In the genomic region with DNA sequence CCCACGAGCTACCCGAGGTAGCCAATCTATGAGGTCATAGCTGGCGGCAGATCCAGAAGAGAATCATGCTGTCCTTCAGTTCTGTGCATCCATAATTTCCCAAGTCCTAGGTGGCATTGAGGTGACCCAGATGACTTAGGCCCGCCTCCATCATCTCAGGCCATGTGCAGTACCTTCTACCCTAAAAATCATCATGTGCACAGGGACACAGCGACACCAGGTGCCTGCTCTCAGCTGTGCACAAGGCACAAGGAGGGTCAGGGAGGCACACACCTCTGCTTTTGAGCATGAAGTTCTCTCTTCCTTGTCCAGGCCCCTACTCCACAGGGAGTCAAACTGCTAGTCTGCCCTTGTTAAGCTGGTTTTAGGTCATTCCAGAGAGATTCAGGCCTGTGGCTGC, we compare ENCODE assay signal across 10 mouse cellular contexts. TPM values are rescaled to one million over a fixed set of nuclear protein-coding genes. Genes with fewer than 3 reads are reported as not detected.
DNase-seq lines count a peak whose midpoint lies in the region; ATAC-seq and TF ChIP-seq lines count a peak whose summit lies in the region.
"Had no signal": no experiment of that assay in that cellular context is flagged by ENCODE, and none has a peak within 500 bp of the region (broad histone marks: within the 10 kb centered on the region; RNA-seq: fewer than 3 reads in every experiment).

No protein-coding gene starts in this region.

- TF ChIP-seq EP300 in heart, adult 2 months (IDR thresholded peaks at IDR 0.05; ENCODE audit: insufficient read depth, low read depth, low read length): 0 out of 2 replicates have a peak, but pooled peaks have one; percentile 29

- no peak overlapping the region for H3K27ac ChIP-seq in heart, adult 2 months
- H3K27ac ChIP-seq in embryonic facial prominence, embryonic 10.5 days (replicated peaks): 0 out of 2 replicates have a peak overlapping the region, but pooled peaks have one; percentile 40
- no peak overlapping the region for H3K27ac ChIP-seq in midbrain, postnatal 0 days (ENCODE audit: low read depth, low read length)
- H3K27ac ChIP-seq: liver, embryonic 13.5 days had no signal

- no peak for DNase-seq in heart, adult 2 months
- no peak for DNase-seq in heart, postnatal 14 days
- no peak for DNase-seq in lung, adult 2 months
- DNase-seq in lung, postnatal 10 days: no peak
- DNase-seq in embryonic facial prominence, embryonic 10.5 days (ENCODE audit: low spot score): no peak
- DNase-seq in midbrain, postnatal 0 days (ENCODE audit: low spot score): no peak
- no peak for DNase-seq in frontal cortex, postnatal 25 days (ENCODE audit: low spot score in 2 of 2)
- DNase-seq in spleen, adult 18-20 months: no peak
- DNase-seq: gastrocnemius, postnatal 10 days; liver, embryonic 13.5 days had no signal

- H3K9me3 ChIP-seq in embryonic facial prominence, embryonic 10.5 days: no peaks in the 10 kb centered on the region
- H3K9me3 ChIP-seq in midbrain, postnatal 0 days (ENCODE audit: low read length): no peaks in the 10 kb centered on the region
- H3K9me3 ChIP-seq: liver, embryonic 13.5 days had no signal

- no peak overlapping the region for H3K9ac ChIP-seq in heart, adult 2 months (ENCODE audit: low read depth, low read length)
- H3K9ac ChIP-seq in midbrain, postnatal 0 days (replicated peaks; ENCODE audit: low read length, poor library complexity, severe bottlenecking): no peak overlapping the region
- H3K9ac ChIP-seq: liver, embryonic 13.5 days had no signal

- peak overlapping the region; percentile 39; the same call in 1 of the 2 replicates for H3K4me2 ChIP-seq in midbrain, postnatal 0 days (ENCODE audit: low read depth, low read length, poor library complexity, severe bottlenecking)

- peak; percentile 29 for TF ChIP-seq CTCF in heart, adult 2 months (IDR thresholded peaks at IDR 0.05)
- peak; percentile 48; the same call in 1 of the 2 replicates for TF ChIP-seq CTCF in lung, adult 2 months (IDR thresholded peaks at IDR 0.05; ENCODE audit: insufficient read depth, low read length)
- TF ChIP-seq CTCF in midbrain, postnatal 0 days (IDR thresholded peaks at IDR 0.05): peak; percentile 45; the same call in 1 of the 2 replicates

- H3K4me1 ChIP-seq in heart, adult 2 months (ENCODE audit: control insufficient read depth, insufficient read depth, low read length): no peaks in the 10 kb centered on the region
- no peaks in the 10 kb centered on the region for H3K4me1 ChIP-seq in lung, adult 2 months (ENCODE audit: control insufficient read depth, insufficient read depth, low read length)
- H3K4me1 ChIP-seq in embryonic facial prominence, embryonic 10.5 days: peaks cover 15% of the 10 kb centered on the region
- H3K4me1 ChIP-seq in midbrain, postnatal 0 days (ENCODE audit: insufficient read depth, low read length): no peaks in the 10 kb centered on the region
- H3K4me1 ChIP-seq: liver, embryonic 13.5 days had no signal

- no peak overlapping the region for H3K4me3 ChIP-seq in heart, adult 2 months
- H3K4me3 ChIP-seq in lung, adult 2 months (replicated peaks; ENCODE audit: extremely low read depth, low read depth, low read length): no peak overlapping the region
- H3K4me3 ChIP-seq in embryonic facial prominence, embryonic 10.5 days: peak overlapping the region; percentile 51
- H3K4me3 ChIP-seq in midbrain, postnatal 0 days (ENCODE audit: low read depth, low read length): no peak overlapping the region

- H3K27me3 ChIP-seq in heart, adult 2 months (ENCODE audit: control insufficient read depth, insufficient read depth, low read length): no peaks in the 10 kb centered on the region
- no peaks in the 10 kb centered on the region for H3K27me3 ChIP-seq in embryonic facial prominence, embryonic 10.5 days (replicated peaks; ENCODE audit: low read depth, poor library complexity, severe bottlenecking)
- no peaks in the 10 kb centered on the region for H3K27me3 ChIP-seq in midbrain, postnatal 0 days (ENCODE audit: insufficient read depth, low read length)
- H3K27me3 ChIP-seq: liver, embryonic 13.5 days had no signal

- 72% methylated on average over 5 of the region's 5 CpGs for WGBS in heart, adult 2 months
- WGBS in lung, adult 2 months: 72% methylated on average over 5 of the region's 5 CpGs
- 85% methylated on average over 5 of the region's 5 CpGs for WGBS in embryonic facial prominence, embryonic 10.5 days
- WGBS in midbrain, postnatal 0 days: 85% methylated on average over 5 of the region's 5 CpGs

- ATAC-seq in midbrain, postnatal 0 days (ENCODE audit: low FRiP score): peak; percentile 27; the same call in 1 of the 2 replicates

- no peaks in the 10 kb centered on the region for H3K79me2 ChIP-seq in heart, adult 2 months (replicated peaks; ENCODE audit: control insufficient read depth, insufficient read depth, low read length)

- intact Hi-C loops in heart, adult 2 months (cut with DNase I): no loop called here
- intact Hi-C loops in heart, postnatal 14 days (cut with DNase I): loop anchor here (10.0 kb wide), 1 partner anchor 249 kb away; no protein-coding TSS in a partner anchor

- TF ChIP-seq POLR2A in heart, adult 2 months (IDR thresholded peaks at IDR 0.05; ENCODE audit: insufficient read depth, low read depth, low read length): no peak
- no peak for TF ChIP-seq POLR2A in lung, adult 2 months (IDR thresholded peaks at IDR 0.05; ENCODE audit: borderline replicate concordance, extremely low read depth, low read depth, low read length)

- no peaks in the 10 kb centered on the region for H3K36me3 ChIP-seq in heart, adult 2 months (ENCODE audit: control insufficient read depth, insufficient read depth, low read length)
- 0 out of 2 replicates have a peak, but pooled peaks cover 3% of the 10 kb centered on the region for H3K36me3 ChIP-seq in embryonic facial prominence, embryonic 10.5 days (replicated peaks)
- peaks cover 3% of the 10 kb centered on the region; the same call in 1 of the 2 replicates for H3K36me3 ChIP-seq in midbrain, postnatal 0 days (ENCODE audit: insufficient read depth, low read length)
- H3K36me3 ChIP-seq: liver, embryonic 13.5 days had no signal

RNA-seq across cellular contexts. Expression of a gene that starts 19.0 kb away (rescaled TPM):
- total RNA-seq in heart, adult 2 months (2021): not detected
- not detected in 2 replicates for polyA plus RNA-seq in heart, adult 2 months (2012; rRNA removed)
- not detected for total RNA-seq in heart, postnatal 14 days (2021)
- not detected in 2 replicates for polyA plus RNA-seq in lung, adult 2 months (2012; rRNA removed)
- polyA plus RNA-seq in embryonic facial prominence, embryonic 10.5 days (2016; fragmentation: Nextera tagmentation; extraction: Ambion mirVana): not detected in 2 replicates
- not detected in 2 replicates for total RNA-seq in midbrain, postnatal 0 days (2014; rRNA removed)
- polyA plus RNA-seq in midbrain, postnatal 0 days (2015; fragmentation: Nextera tagmentation; extraction: Ambion mirVana): not detected in 2 replicates
- total RNA-seq: gastrocnemius, postnatal 10 days had no signal
- polyA plus RNA-seq: liver, embryonic 13.5 days had no signal

RNA-seq across cellular contexts. Expression of a gene that starts 32.5 kb away (rescaled TPM):
- total RNA-seq in heart, adult 2 months (2021): not detected
- not detected in 2 replicates for polyA plus RNA-seq in heart, adult 2 months (2012; rRNA removed)
- not detected for total RNA-seq in heart, postnatal 14 days (2021)
- not detected in 2 replicates for polyA plus RNA-seq in lung, adult 2 months (2012; rRNA removed)
- not detected in 2 replicates for polyA plus RNA-seq in embryonic facial prominence, embryonic 10.5 days (2016; fragmentation: Nextera tagmentation; extraction: Ambion mirVana)
- total RNA-seq in midbrain, postnatal 0 days (2014; rRNA removed): not detected in 2 replicates
- not detected in 2 replicates for polyA plus RNA-seq in midbrain, postnatal 0 days (2015; fragmentation: Nextera tagmentation; extraction: Ambion mirVana)
- total RNA-seq: gastrocnemius, postnatal 10 days had no signal
- polyA plus RNA-seq: liver, embryonic 13.5 days had no signal

RNA-seq across cellular contexts. Expression of a gene that starts 46.2 kb away (rescaled TPM):
- not detected for total RNA-seq in heart, adult 2 months (2021)
- not detected in 2 replicates for polyA plus RNA-seq in heart, adult 2 months (2012; rRNA removed)
- total RNA-seq in heart, postnatal 14 days (2021): not detected
- not detected in 2 replicates for polyA plus RNA-seq in lung, adult 2 months (2012; rRNA removed)
- polyA plus RNA-seq in embryonic facial prominence, embryonic 10.5 days (2016; fragmentation: Nextera tagmentation; extraction: Ambion mirVana): not detected in 2 replicates
- total RNA-seq in midbrain, postnatal 0 days (2014; rRNA removed): not detected in 2 replicates
- polyA plus RNA-seq in midbrain, postnatal 0 days (2015; fragmentation: Nextera tagmentation; extraction: Ambion mirVana): not detected in 2 replicates
- total RNA-seq: gastrocnemius, postnatal 10 days had no signal
- polyA plus RNA-seq: liver, embryonic 13.5 days had no signal
